Mouse (Mus musculus) embryonic facial prominence, embryonic 13.5 days (tissue): ENCODE results near the gene Bmp7. TPM values are rescaled to one million over a fixed set of nuclear protein-coding genes. Genes with fewer than 3 reads are reported as not detected.

ENCODE experiments used
- ATAC-seq: fragments of 200-750 bp; cut with Nextera tagmentation; 2 replicates; pipeline ENCODE4 v1.8.0; 2017; ENCODE audit warnings: low read depth; ENCODE audit not compliant: insufficient number of reproducible peaks, insufficient read depth, low FRiP score, low TSS enrichment
- H3K27ac ChIP-seq: fragments of 300-500 bp; sonication (generic); 2 replicates; pipeline ENCODE4 v1.5.1; 2015; ENCODE audit warnings: moderate library complexity, mild to moderate bottlenecking, inconsistent platforms
- H3K27me3 ChIP-seq: fragments of 300-500 bp; sonication (generic); 2 replicates; pipeline ENCODE4 v1.6.1; 2015; ENCODE audit warnings: mild to moderate bottlenecking, inconsistent platforms
- H3K36me3 ChIP-seq: fragments of 300-500 bp; sonication (generic); 2 replicates; pipeline ENCODE4 v1.6.1; 2015; ENCODE audit warnings: mild to moderate bottlenecking, inconsistent platforms
- H3K4me1 ChIP-seq: fragments of 300-500 bp; sonication (generic); 2 replicates; pipeline ENCODE4 v1.6.1; 2015; ENCODE audit warnings: inconsistent platforms
- H3K4me2 ChIP-seq: fragments of 300-500 bp; sonication (generic); 2 replicates; pipeline ENCODE4 v1.6.1; 2015; ENCODE audit warnings: moderate library complexity, mild to moderate bottlenecking, inconsistent platforms
- H3K4me3 ChIP-seq: fragments of 300-500 bp; sonication (generic); 2 replicates; pipeline ENCODE4 v1.5.1; 2015; ENCODE audit warnings: mild to moderate bottlenecking, inconsistent platforms
- H3K9ac ChIP-seq: fragments of 300-500 bp; sonication (generic); 2 replicates; pipeline ENCODE4 v1.6.1; 2015; ENCODE audit warnings: mild to moderate bottlenecking, inconsistent platforms
- H3K9me3 ChIP-seq: fragments of 300-500 bp; sonication (generic); 2 replicates; pipeline ENCODE4 v1.6.1; 2016; ENCODE audit warnings: inconsistent platforms
- WGBS: fragments of 180-500 bp; shearing (Covaris S2); methylation state at CpG from one replicate; pipeline ENCODE4 v1.1.7; 2015; ENCODE audit warnings: mixed read lengths; 5-methylcytosine and 5-hydroxymethylcytosine counted together
- polyA plus RNA-seq: library from polyadenylated mRNA; unstranded; fragments of >200 nt; fragmentation: Nextera tagmentation; extraction: Ambion mirVana; gene quantifications from 2 replicates; pipeline ENCODE4 v1.2.1, GENCODE M21; 2015

Bmp7 gene
- polyA plus RNA-seq, 1 experiment from 2014 or later = 43.6 TPM

- Histone ChIP-seq H3K4me3 (peak overlapping the region; percentile 23), H3K9me3 (peaks cover 3% of the 10 kb centered on the region; the same call in 1 of the 2 replicates), H3K9ac (no peak overlapping the region), H3K4me1 (peaks cover 39% of the 10 kb centered on the region), H3K27ac (peak overlapping the region; percentile 51; the same call in 1 of the 2 replicates), H3K36me3 (peaks cover 3% of the 10 kb centered on the region), H3K4me2 (peak overlapping the region; percentile 57), H3K27me3 (0 out of 2 replicates have a peak, but pooled peaks cover 4% of the 10 kb centered on the region)
- ATAC-seq = no peak
- WGBS = 44% methylated on average over 14 of the region's 14 CpGs
Observed at GRCm38 (mm10) chr2:172863469-172863856, 76.7 kb downstream of the Bmp7 start.

GRCm38 (mm10) chr2:172862850-172863468 lies 77.2 kb downstream of the Bmp7 start:
- Histone ChIP-seq H3K27me3 (0 out of 2 replicates have a peak, but pooled peaks cover 4% of the 10 kb centered on the region), H3K4me1 (peaks cover 39% of the 10 kb centered on the region), H3K9ac (no peak overlapping the region), H3K27ac (peak overlapping the region; percentile 51; the same call in 1 of the 2 replicates), H3K9me3 (peaks cover 3% of the 10 kb centered on the region; the same call in 1 of the 2 replicates), H3K4me3 (peak overlapping the region; percentile 23), H3K4me2 (peak overlapping the region; percentile 57), H3K36me3 (no peaks in the 10 kb centered on the region)
- ATAC-seq = peak; percentile 61; the same call in 1 of the 2 replicates
- 31% methylated on average over 29 of the region's 29 CpGs for WGBS

GRCm38 (mm10) chr2:172862424-172862823 lies 77.7 kb downstream of the Bmp7 start:
- Histone ChIP-seq H3K36me3 (no peaks in the 10 kb centered on the region), H3K4me2 (peak overlapping the region; percentile 57; the same call in 1 of the 2 replicates), H3K27me3 (0 out of 2 replicates have a peak, but pooled peaks cover 4% of the 10 kb centered on the region), H3K4me3 (no peak overlapping the region), H3K27ac (no peak overlapping the region), H3K9me3 (peaks cover 3% of the 10 kb centered on the region; the same call in 1 of the 2 replicates), H3K9ac (no peak overlapping the region), H3K4me1 (peaks cover 34% of the 10 kb centered on the region)
- no peak for ATAC-seq
- WGBS = 78% methylated on average over 19 of the region's 19 CpGs

- H3K4me1 ChIP-seq = peaks cover 28% of the 10 kb centered on the region
- no peak overlapping the region for H3K27ac ChIP-seq
- no peak overlapping the region for H3K4me3 ChIP-seq
- WGBS = 70% methylated on average over 14 of the region's 14 CpGs
- H3K4me2 ChIP-seq = no peak overlapping the region
- peaks cover 3% of the 10 kb centered on the region; the same call in 1 of the 2 replicates for H3K9me3 ChIP-seq
- H3K36me3 ChIP-seq = no peaks in the 10 kb centered on the region
- H3K27me3 ChIP-seq = 0 out of 2 replicates have a peak, but pooled peaks cover 4% of the 10 kb centered on the region
- peak overlapping the region; percentile 36; the same call in 1 of the 2 replicates for H3K9ac ChIP-seq
- ATAC-seq = no peak
Observed at GRCm38 (mm10) chr2:172861590-172861989, 78.5 kb downstream of the Bmp7 start.

- no peak overlapping the region for H3K27ac ChIP-seq
- H3K27me3 ChIP-seq = 0 out of 2 replicates have a peak, but pooled peaks cover 4% of the 10 kb centered on the region
- no peak overlapping the region for H3K4me3 ChIP-seq
- H3K9ac ChIP-seq = no peak overlapping the region
- H3K36me3 ChIP-seq = no peaks in the 10 kb centered on the region
- peaks cover 35% of the 10 kb centered on the region for H3K4me1 ChIP-seq
- no peak for ATAC-seq
- no peak overlapping the region for H3K4me2 ChIP-seq
- WGBS = 81% methylated on average over 8 of the region's 8 CpGs
- peaks cover 3% of the 10 kb centered on the region; the same call in 1 of the 2 replicates for H3K9me3 ChIP-seq
Observed at GRCm38 (mm10) chr2:172860593-172860992, 79.5 kb downstream of the Bmp7 start.

- H3K9me3 ChIP-seq = peaks cover 3% of the 10 kb centered on the region; the same call in 1 of the 2 replicates
- 0 out of 2 replicates have a peak, but pooled peaks cover 4% of the 10 kb centered on the region for H3K27me3 ChIP-seq
- 90% methylated on average over 7 of the region's 7 CpGs for WGBS
- H3K4me2 ChIP-seq = no peak overlapping the region
- H3K9ac ChIP-seq = no peak overlapping the region
- H3K27ac ChIP-seq = no peak overlapping the region
- peaks cover 35% of the 10 kb centered on the region for H3K4me1 ChIP-seq
- H3K4me3 ChIP-seq = no peak overlapping the region
- H3K36me3 ChIP-seq = no peaks in the 10 kb centered on the region
- no peak for ATAC-seq
Observed at GRCm38 (mm10) chr2:172860104-172860503, 80.0 kb downstream of the Bmp7 start.

- no peaks in the 10 kb centered on the region for H3K9me3 ChIP-seq
- H3K4me3 ChIP-seq = no peak overlapping the region
- H3K36me3 ChIP-seq = no peaks in the 10 kb centered on the region
- ATAC-seq = no peak
- peak overlapping the region; percentile 7; the same call in 1 of the 2 replicates for H3K4me2 ChIP-seq
- H3K27ac ChIP-seq = no peak overlapping the region
- H3K4me1 ChIP-seq = peaks cover 35% of the 10 kb centered on the region
- whole genome bisulfite sequencing = 57% methylated on average over 10 of the region's 10 CpGs
- H3K27me3 ChIP-seq = no peaks in the 10 kb centered on the region
- H3K9ac ChIP-seq = no peak overlapping the region
Observed at GRCm38 (mm10) chr2:172857048-172857447, 83.1 kb downstream of the Bmp7 start.

GRCm38 (mm10) chr2:172856549-172856948 lies 83.6 kb downstream of the Bmp7 start:
- ATAC-seq = no peak
- WGBS = 68% methylated on average over 2 of the region's 2 CpGs
- H3K4me2 ChIP-seq = peak overlapping the region; percentile 7; the same call in 1 of the 2 replicates
- no peaks in the 10 kb centered on the region for H3K27me3 ChIP-seq
- no peaks in the 10 kb centered on the region for H3K36me3 ChIP-seq
- peak overlapping the region; percentile 51; the same call in 1 of the 2 replicates for H3K27ac ChIP-seq
- H3K9me3 ChIP-seq = no peaks in the 10 kb centered on the region
- H3K4me3 ChIP-seq = no peak overlapping the region
- no peak overlapping the region for H3K9ac ChIP-seq
- H3K4me1 ChIP-seq = peaks cover 36% of the 10 kb centered on the region

- no peak for ATAC-seq
- Histone ChIP-seq H3K36me3 (no peaks in the 10 kb centered on the region), H3K27ac (no peak overlapping the region), H3K4me2 (no peak overlapping the region), H3K9ac (no peak overlapping the region), H3K4me3 (no peak overlapping the region), H3K9me3 (no peaks in the 10 kb centered on the region), H3K4me1 (peaks cover 46% of the 10 kb centered on the region), H3K27me3 (no peaks in the 10 kb centered on the region)
- 71% methylated on average over 2 of the region's 2 CpGs for WGBS
Observed at GRCm38 (mm10) chr2:172854136-172854535, 86.0 kb downstream of the Bmp7 start.

GRCm38 (mm10) chr2:172851773-172852172 lies 88.3 kb downstream of the Bmp7 start:
- Histone ChIP-seq H3K4me3 (no peak overlapping the region), H3K4me1 (peaks cover 62% of the 10 kb centered on the region), H3K9ac (no peak overlapping the region), H3K4me2 (no peak overlapping the region), H3K27me3 (no peaks in the 10 kb centered on the region), H3K9me3 (no peaks in the 10 kb centered on the region), H3K27ac (no peak overlapping the region), H3K36me3 (no peaks in the 10 kb centered on the region)
- no peak for ATAC-seq
- WGBS = 29% methylated on average over 11 of the region's 11 CpGs

GRCm38 (mm10) chr2:172848193-172848592 lies 91.9 kb downstream of the Bmp7 start:
- H3K36me3 ChIP-seq = no peaks in the 10 kb centered on the region
- H3K4me1 ChIP-seq = peaks cover 81% of the 10 kb centered on the region
- no peaks in the 10 kb centered on the region for H3K9me3 ChIP-seq
- peak overlapping the region; percentile 78 for H3K27ac ChIP-seq
- WGBS = 44% methylated on average over 6 of the region's 6 CpGs
- H3K4me2 ChIP-seq = peak overlapping the region; percentile 46
- H3K9ac ChIP-seq = no peak overlapping the region
- no peak for ATAC-seq
- no peak overlapping the region for H3K4me3 ChIP-seq
- no peaks in the 10 kb centered on the region for H3K27me3 ChIP-seq

- 25% methylated on average over 4 of the region's 4 CpGs for WGBS
- no peaks in the 10 kb centered on the region for H3K9me3 ChIP-seq
- H3K4me1 ChIP-seq = peaks cover 65% of the 10 kb centered on the region
- H3K27ac ChIP-seq = peak overlapping the region; percentile 91
- H3K4me3 ChIP-seq = no peak overlapping the region
- H3K9ac ChIP-seq = no peak overlapping the region
- 0 out of 2 replicates have a peak overlapping the region, but pooled peaks have one; percentile 31 for H3K4me2 ChIP-seq
- H3K36me3 ChIP-seq = no peaks in the 10 kb centered on the region
- no peak for ATAC-seq
- no peaks in the 10 kb centered on the region for H3K27me3 ChIP-seq
Observed at GRCm38 (mm10) chr2:172846311-172846575, 93.9 kb downstream of the Bmp7 start.
